Mouse (Mus musculus): ENCODE results near the gene Fkrp. TPM values are rescaled to one million over a fixed set of nuclear protein-coding genes. Genes with fewer than 3 reads are reported as not detected.

Fkrp gene
- total RNA-seq, 2 experiments from 2014 or later: 46.2 to 48.0 TPM

DNA sequence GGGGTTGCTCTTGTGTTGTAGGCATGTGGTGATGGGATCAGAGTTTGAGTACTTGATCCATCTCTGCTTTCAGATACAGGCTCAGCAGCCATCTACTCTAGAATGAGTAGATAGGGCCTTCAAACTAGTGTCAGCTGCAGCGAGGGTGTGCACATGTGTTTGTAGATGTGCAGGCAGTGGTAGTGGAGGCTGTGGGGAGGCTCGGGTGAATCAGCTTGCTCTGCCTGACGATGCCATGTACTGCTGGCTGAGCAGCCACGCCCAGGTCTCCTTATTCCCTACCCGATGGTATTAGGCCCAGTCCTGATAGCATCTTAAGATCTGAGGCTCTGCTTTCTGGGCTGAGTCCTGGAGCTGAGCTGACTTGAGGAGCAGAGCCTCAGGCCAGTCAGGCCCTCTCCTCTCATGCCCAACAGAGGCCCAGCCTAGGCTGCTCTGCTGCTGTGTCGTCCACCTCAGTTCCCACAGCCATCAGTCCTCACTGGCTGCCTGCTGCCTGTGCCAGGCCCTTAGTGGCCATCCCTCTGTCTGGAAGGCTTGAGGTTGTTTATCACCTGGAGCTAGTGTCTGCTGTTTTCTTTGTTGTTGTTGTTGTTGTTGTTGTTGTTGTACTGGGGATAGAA lies 22.4 kb upstream of the Fkrp start:
- no peak for DNase-seq (ENCODE audit: low spot score)
- intact Hi-C loops (cut with DNase I): no loop called here

GRCm38 (mm10) chr7:16837916-16838803 lies 21.6 kb upstream of the Fkrp start:
- intact Hi-C loops (cut with DNase I): no loop called here
- DNase-seq (ENCODE audit: low spot score): no peak

DNA sequence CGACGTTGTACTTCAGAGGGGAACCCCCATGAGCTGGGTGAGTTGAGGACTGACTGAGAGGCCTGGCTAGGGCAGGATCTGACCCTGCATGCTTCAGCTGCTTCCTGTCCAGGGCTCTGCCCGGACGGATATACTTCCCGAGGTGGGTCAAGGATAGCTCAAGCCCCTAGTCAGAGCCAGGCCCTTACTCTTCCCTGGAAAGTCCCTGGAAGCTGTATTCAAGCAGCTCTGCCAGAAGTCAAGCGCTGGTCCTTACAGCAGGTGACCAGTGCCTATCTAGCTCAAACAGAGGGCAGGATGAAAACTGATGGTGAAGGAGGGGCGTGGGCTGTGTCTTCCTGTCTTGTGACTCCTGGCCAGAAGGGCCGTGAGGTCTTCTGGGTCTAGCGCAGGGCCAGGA lies 13.9 kb upstream of the Fkrp start:
- intact Hi-C loops (cut with DNase I): loop anchor here (2.0 kb wide), 1 partner anchor 18 kb away; no protein-coding TSS in a partner anchor
- DNase-seq (ENCODE audit: low spot score): no peak

DNA sequence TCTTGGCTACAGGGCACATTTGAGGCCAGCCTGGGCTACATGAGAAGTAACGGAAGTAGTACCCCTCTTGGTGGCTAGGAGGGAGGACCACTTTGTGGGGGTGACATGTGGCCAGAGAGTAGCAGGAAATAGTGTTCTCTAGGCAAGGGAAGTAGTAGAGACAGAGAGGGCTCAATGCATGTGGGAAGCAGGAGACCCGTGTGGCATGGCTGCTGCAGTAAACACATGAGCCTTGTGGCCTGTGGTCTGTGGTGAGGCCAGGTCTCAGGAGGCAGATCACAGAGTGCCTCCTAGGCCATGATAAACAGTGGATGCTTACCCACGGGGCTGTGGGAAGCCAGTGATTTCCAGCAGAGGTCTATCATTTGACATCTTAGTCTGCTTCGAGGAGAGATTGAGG lies 10.7 kb upstream of the Fkrp start:
- DNase-seq (ENCODE audit: low spot score): no peak
- intact Hi-C loops (cut with DNase I): loop anchor here (2.0 kb wide), 1 partner anchor 32 kb away; no protein-coding TSS in a partner anchor

GRCm38 (mm10) chr7:16826571-16826970 lies 10.0 kb upstream of the Fkrp start:
- intact Hi-C loops (cut with DNase I): loop anchor here (2.0 kb wide), 1 partner anchor 32 kb away; no protein-coding TSS in a partner anchor
- no peak for DNase-seq (ENCODE audit: low spot score)

GRCm38 (mm10) chr7:16825785-16826184 lies 9.3 kb upstream of the Fkrp start:
- DNase-seq (ENCODE audit: low spot score): no peak

DNA sequence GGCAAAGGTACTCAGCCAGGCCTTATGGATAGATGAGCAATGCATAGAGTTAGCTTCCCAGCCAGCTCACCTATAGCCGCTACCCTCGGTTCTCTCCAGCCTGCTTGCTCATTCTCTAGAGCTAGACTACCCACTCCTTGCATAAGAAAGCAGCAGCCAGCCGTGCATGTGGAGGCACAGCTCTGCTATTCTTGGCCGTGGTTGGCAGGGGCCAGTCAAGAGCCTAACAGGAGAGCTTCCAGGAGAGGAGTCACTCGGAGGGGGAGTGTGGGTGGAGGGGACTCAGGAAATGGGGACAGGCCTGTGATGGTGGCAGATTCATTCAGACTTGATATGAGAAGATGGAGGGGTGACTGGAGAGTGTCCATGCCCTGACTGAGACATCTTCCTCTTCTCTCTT lies 7.2 kb upstream of the Fkrp start:
- DNase-seq (ENCODE audit: low spot score): no peak
- intact Hi-C loops (cut with DNase I): loop anchor here (2.0 kb wide), 1 partner anchor 69 kb away; no protein-coding TSS in a partner anchor

More at GRCm38 (mm10) chr7:16825785-16826184, 9.3 kb upstream of the Fkrp start:
- intact Hi-C loops (cut with DNase I): loop anchor here (2.0 kb wide), 2 partner anchors 33 to 67 kb away; no protein-coding TSS in a partner anchor

- intact Hi-C loops (cut with DNase I): no loop called here
Measured at GRCm38 (mm10) chr7:16821669-16822101, 5.2 kb upstream of the Fkrp start.

GRCm38 (mm10) chr7:16821091-16821490 lies 4.6 kb upstream of the Fkrp start:
- intact Hi-C loops (cut with DNase I): no loop called here

More at GRCm38 (mm10) chr7:16821669-16822101, 5.2 kb upstream of the Fkrp start:
- no peak for DNase-seq (ENCODE audit: low spot score)

DNA sequence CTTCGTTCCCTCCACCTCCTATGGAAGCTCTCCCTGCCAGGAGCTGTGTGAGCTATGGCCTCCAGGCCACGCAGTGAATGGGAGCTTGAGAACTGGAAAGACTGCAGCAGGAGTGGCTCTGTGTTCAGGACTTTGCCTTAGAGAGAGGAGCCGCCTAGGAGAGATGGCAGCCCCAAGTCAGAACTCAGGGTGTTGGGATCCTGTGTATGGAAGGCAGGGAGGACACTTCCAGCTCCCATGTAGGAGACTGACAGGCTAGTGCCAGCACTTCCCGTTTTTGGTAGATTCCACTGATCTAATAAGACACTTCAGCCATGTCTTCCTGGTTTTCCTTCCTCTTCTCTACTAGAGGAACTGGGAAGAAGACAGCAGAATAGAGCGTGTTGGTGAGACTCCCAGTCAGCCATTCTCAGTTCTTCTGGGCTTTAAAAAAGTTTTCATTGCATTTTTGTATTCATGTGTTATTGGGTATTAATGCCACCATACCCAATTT lies 3.8 kb upstream of the Fkrp start:
- intact Hi-C loops (cut with DNase I): no loop called here
- no peak for DNase-seq (ENCODE audit: low spot score)

More at GRCm38 (mm10) chr7:16821091-16821490, 4.6 kb upstream of the Fkrp start:
- no peak for DNase-seq (ENCODE audit: low spot score)

DNA sequence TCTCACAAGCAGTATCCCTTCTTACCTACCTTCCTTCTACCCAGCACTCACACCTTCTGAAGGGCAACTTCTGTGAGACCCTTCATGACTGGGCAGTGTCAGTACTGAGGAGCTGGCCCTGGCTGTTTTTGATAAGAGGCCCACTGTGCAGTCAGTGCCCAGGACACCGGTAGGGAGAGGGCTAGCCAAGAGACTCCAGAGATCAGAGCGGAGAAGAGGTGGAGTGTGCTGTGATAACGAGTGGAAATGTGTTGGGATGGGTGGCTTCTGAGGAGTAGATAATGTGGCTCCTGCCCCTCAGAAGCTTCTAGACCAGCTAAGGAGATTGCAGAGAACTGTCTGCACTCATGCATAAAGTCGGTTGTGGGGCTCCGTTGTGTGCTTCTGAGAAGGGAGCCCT lies 3.3 kb upstream of the Fkrp start:
- DNase-seq (ENCODE audit: low spot score): no peak
- intact Hi-C loops (cut with DNase I): no loop called here

GRCm38 (mm10) chr7:16817693-16818092 lies 1.2 kb upstream of the Fkrp start:
- intact Hi-C loops (cut with DNase I): loop anchor here (2.0 kb wide), 1 partner anchor 105 kb away; no protein-coding TSS in a partner anchor
- DNase-seq (ENCODE audit: low spot score): no peak

- intact Hi-C loops (cut with DNase I): loop anchor here (2.0 kb wide), 1 partner anchor 107 kb away; no protein-coding TSS in a partner anchor
Measured at GRCm38 (mm10) chr7:16816078-16816474, 456 bp downstream of the Fkrp start.

GRCm38 (mm10) chr7:16815351-16815941 lies 1.1 kb downstream of the Fkrp start, which contains the start of gene Strn4:
Gene Strn4 (plus strand): TSS chr7:16815889.
- intact Hi-C loops (cut with DNase I): no loop called here
- DNase-seq (ENCODE audit: low spot score): no peak

More at GRCm38 (mm10) chr7:16816078-16816474, 456 bp downstream of the Fkrp start:
- peak; percentile 75 for DNase-seq (ENCODE audit: low spot score)

DNA sequence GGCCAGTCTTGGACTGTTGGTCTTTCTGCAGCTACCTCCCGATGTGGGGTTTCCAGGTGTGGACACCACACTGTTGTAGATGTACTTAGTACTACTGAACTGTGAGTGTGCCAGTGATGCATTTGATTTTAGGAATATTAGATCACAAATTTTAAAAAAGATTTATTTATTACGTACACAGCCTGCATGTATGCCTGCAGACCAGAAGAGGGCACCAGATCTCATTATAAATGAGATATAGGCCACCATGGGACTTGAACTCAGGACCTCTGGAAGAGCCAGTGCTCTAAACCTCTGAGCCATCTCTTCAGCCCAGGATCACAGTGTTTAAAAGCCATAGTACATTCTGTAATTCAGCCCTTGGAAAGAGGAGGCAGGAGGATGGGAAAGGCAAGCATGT lies 4.0 kb downstream of the Fkrp start:
- intact Hi-C loops (cut with DNase I): no loop called here
- no peak for DNase-seq (ENCODE audit: low spot score)

GRCm38 (mm10) chr7:16811649-16812070 lies 4.9 kb downstream of the Fkrp start:
- intact Hi-C loops (cut with DNase I): loop anchor here (2.0 kb wide), 1 partner anchor 81 kb away; no protein-coding TSS in a partner anchor
- DNase-seq (ENCODE audit: low spot score): no peak

DNA sequence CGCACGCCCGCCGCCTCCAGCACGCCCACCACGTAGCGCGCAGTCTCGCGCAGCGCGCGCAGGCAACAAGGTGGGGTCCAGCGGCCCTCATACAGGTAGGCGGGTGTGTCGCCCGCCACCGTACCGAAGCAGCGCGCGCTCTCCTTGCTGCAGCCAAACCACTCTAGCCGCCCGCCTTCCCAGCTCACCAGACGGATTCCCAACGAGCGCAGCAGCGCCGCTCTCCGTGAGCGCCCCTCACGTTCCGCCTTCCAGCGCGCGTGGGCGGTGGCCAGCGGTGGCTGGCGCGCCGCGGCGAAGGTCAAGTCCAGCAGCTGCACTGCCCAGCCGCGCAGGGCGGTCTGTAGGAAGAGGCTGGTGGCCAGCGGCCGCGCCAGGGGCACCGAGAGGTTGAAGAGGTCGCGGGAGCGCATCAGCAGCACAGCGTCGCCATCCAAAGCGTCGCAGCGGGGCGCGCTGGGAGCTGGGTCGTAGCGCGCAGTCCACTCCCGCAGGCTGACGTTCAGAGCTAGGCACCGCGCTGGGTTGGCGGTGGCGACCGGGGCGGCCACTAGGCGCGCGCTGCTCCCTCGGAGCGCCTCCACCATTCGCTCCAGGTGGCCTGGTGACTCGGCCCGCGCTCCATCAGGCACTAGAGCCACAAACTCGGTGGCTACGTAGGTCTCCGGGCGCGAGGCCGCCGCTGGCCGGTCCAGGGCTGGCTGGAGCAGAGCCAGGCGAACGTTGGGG lies 5.4 kb downstream of the Fkrp start:
- intact Hi-C loops (cut with DNase I): loop anchor here (2.0 kb wide), 1 partner anchor 82 kb away; no protein-coding TSS in a partner anchor
- DNase-seq (ENCODE audit: low spot score): no peak

GRCm38 (mm10) chr7:16810399-16810919 lies 6.1 kb downstream of the Fkrp start:
- intact Hi-C loops (cut with DNase I): loop anchor here (2.0 kb wide), 1 partner anchor 82 kb away; no protein-coding TSS in a partner anchor
- no peak for DNase-seq (ENCODE audit: low spot score)

DNA sequence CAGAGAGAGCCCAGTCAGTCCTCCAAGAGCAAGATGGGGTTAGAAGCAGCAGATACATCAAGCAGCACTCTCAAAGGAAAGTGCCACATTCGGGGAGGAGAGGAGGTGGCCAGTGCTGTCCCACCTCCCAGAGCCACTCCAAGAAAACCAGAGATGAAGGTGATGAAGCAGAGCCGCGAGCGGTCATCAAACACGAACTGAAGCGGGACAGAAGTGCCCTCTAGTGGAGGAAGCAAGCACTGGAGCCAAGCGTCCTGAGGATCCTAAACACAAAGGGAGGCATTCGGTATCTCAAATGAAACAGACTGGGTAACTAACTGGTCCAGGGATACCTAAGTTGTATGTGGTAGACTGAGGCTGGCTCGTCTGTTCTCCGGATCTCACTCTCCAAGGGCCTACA lies 6.8 kb downstream of the Fkrp start:
- DNase-seq (ENCODE audit: low spot score): no peak
- intact Hi-C loops (cut with DNase I): loop anchor here (2.0 to 5.0 kb wide), 3 partner anchors 63 to 182 kb away; no protein-coding TSS in a partner anchor

Measured in heart, postnatal 25 days (tissue).